Mouse (Mus musculus) granulocyte monocyte progenitor cell, adult 5-6 weeks (primary cell): ENCODE measurements around the gene Igf1r. TPM values are rescaled to one million over a fixed set of nuclear protein-coding genes. Genes with fewer than 3 reads are reported as not detected.

Experiments used
- ATAC-seq: replicated peaks from 2 replicates; pipeline ENCODE4 v1.8.0; 2016; ENCODE audit warnings: mild to moderate bottlenecking, moderate TSS enrichment, inconsistent platforms; ENCODE audit not compliant: poor library complexity, severe bottlenecking
- total RNA-seq, 2 experiments: library from RNA; stranded (forward) in 1 of 2; stranded (reverse) in 1 of 2; fragments of 200-712, 200-1000 nt in 1 of 2; fragments of >200 nt in 1 of 2; fragmentation: Nextera tagmentation in 1 of 2; gene quantifications; 2 replicates each; pipeline ENCODE4 v1.2.3; 2014 to 2017

The Igf1r gene
- total RNA-seq, 2 experiments from 2014 or later = 29.4 to 59.7 TPM

DNA sequence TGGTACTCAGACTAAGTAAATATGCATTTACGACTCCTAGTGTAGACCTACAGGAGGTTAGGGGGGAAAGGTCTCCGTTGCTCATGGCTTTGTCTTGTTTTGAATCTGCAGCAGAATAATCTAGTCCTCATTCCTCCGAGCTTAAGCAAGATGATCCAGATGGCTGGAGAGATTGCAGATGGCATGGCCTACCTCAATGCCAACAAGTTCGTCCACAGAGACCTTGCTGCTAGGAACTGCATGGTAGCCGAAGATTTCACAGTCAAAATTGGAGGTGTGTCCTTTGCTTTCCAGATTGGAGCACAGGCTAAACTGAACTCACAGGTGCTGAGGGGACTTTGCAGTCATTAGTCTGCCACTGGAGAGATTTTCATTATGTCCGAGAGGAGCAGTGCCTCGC, 259.3 kb downstream of the Igf1r start:
- no peak for ATAC-seq

- no peak for ATAC-seq
Measured at GRCm38 (mm10) chr7:68213842-68214241, 261.2 kb downstream of the Igf1r start.

DNA sequence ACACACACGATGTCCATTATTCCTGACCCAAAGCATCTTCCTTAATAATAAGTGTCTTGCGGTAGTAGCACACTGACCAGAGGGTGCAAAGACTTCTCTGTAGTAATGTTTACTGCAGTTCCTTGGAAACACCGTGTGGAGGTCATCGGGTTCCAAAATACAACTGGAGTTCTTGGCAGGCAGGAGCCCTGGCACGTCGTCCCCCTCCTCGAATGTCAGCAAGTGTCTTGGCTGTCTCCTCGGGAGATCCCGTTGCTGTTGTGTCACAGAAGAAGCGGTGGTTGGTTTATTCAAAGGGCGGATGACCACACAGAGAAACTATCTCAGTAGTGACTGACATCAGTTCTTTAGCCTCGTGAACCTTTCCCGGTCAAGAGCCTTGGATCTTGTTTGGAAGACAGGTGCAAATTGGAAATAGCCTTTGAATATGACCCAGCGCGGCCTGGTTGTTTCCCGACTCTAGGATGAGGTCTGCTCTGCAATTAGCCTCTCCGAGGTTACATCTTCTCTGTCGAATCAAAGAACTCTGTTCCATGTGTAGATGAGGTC, 263.0 kb downstream of the Igf1r start:
- ATAC-seq = no peak

DNA sequence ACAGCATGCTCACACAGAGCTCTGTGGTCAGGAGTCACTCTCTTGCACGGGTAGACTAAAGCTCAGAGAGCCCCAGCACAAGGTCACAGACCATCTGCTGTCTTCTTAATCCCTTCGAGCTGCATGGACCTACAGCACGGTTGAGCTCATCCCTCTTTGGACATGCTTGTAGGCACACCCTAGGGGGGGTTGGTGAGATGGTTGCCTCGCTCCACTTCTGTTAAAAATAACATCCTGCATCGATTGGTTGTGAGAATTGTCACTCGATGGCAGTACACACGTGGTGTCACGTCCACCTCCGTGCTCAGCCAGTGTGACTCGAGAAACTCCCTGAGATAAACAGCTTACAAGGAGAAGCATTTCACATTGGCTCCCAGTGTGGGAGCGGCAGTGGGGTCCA, 266.3 kb downstream of the Igf1r start:
- no peak for ATAC-seq

GRCm38 (mm10) chr7:68221677-68222230, 269.1 kb downstream of the Igf1r start:
- ATAC-seq = no peak

DNA sequence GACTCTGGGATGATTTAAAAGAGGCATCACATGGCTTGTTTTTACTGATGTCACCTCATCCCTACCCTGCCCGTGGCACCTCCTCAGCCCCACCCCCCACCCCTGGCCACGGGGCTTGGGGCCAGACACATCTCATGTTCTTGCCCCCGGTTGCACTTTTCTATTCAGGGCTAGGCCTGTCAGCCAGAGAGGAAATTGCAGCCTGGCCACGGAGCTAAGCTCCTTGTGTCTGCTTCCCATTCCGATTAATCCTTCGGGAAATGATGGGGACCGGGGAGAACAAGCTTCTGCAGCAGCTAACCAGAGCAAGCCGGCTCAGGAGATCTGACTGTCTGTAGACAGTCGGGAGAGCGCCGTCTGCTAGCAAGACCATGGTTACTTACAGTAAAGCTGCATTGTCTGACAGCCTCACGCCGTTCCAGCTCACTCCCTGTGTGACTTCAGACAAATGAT, 270.8 kb downstream of the Igf1r start:
- no peak for ATAC-seq

GRCm38 (mm10) chr7:68224006-68224405, 271.4 kb downstream of the Igf1r start:
- no peak for ATAC-seq

DNA sequence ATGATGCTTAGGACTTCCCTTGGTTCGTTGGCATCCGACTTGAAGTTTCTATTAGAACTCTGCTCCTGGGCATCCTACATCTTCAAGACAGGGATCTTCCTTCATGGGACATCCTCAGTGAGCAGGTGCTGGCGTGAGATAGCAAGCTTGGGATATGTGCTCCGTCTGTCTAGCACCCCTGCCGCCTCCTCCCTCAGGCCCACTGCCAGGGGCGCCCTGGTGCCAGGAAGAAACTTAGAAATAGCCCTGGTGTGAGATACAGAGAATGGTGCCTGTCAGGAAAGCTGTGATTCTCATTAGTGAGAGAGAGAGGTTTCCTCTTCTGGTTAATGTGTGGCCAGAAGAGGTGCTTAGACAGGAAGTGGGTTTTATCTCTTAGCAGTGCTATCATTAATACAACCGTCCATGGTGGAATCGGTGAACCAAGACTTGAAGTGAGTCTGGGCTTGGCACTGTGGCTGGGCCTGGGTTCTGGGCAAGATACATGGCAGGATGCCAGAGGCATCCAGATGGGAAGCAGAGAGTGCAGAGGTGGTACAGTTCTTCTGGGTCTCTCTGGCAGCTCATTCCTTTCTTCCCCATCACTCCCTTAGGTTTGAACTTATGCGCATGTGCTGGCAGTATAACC, 272.9 kb downstream of the Igf1r start:
- peak; percentile 26; the same call in 1 of the 2 replicates for ATAC-seq

GRCm38 (mm10) chr7:68227021-68227420, 274.4 kb downstream of the Igf1r start:
- peak; percentile 20; the same call in 1 of the 2 replicates for ATAC-seq

DNA sequence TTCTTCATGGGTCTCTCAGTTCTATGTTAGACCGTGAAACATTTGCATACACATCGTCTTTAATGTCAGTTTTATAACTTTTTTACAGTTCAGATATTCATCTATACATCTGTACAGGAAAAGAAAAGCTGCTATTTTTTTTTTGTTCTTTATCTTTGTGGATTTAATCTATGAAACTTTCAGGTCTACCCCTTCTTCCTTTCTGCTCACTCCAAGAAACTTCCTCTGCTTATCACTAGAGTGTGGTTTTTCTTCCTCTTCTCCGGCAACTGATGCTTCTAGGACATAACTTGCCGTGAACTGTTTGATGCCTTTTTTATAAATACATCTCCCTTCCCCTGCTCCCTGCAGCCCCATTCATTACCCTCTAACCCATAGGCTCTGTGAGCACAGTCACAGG, 275.0 kb downstream of the Igf1r start:
- no peak for ATAC-seq

- ATAC-seq = no peak
Measured at GRCm38 (mm10) chr7:68228491-68228890, 275.9 kb downstream of the Igf1r start.

DNA sequence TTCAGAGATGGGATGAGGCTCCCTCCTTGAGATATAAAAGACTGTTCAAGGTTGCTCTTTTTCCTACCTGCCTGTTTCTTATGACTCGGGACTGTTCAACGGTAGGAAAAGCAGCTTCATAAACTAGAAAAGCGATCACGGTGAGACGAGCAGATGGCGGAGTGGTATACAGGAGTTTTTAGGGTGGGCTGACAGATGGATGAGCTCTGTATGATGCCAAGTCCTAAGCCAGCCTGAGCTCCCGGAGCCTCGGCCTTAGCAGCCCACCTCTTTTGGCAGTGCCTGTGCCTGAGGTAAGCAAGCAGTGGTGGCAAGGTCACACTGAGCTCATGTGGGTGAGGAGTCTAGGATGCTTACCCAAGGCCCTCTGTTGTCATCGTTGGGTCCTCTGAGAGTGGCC, 278.2 kb downstream of the Igf1r start:
- no peak for ATAC-seq

- ATAC-seq = no peak
Measured at GRCm38 (mm10) chr7:68232521-68232920, 279.9 kb downstream of the Igf1r start.

DNA sequence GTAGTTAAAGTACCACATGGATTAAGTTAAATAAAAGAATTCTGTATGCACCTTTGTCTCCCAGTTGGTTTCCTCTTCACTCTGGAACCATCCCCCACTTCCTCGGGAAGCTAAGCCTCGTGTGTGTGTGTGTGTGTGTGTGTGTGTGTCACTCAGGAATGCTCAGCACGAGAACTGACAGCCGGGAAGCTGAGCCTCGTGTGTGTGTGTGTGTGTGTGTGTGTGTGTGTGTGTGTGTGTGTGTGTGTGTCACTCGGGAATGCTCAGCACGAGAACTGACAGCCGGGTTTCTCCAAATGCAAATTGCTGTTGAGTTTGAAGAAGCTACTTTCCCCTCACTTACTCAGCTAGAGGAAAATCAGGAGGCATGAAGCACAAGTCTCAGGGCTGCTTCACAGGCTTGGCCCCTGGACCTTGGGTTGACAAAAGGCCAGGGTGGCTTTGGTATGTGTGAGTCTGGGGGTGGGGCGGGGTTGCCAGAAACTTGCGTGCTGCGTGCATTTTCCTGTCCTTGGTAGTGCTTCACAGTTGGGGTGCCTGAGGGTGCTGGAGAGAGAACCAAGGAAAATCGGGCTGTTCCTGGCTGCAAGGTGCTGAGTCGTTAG, 281.1 kb downstream of the Igf1r start:
- ATAC-seq = no peak

DNA sequence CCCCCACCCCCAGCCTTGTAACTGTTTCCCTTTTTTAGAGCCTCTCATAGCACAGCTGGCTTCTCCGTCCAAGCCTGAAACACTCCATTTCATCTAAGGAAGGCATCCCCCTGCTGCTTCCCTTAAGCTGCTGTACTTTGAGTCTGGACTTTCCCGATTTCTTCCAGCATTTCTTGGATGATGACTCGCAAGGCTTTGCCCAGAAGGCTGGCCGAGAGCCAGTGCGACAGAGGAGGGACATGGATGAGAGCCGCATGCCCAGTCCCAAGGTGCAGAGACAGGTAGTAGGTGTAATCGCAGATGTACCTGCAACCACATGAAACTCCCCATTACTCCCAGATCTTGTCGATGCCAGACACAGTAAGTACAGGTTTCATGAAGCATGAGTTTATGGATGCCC, 284.2 kb downstream of the Igf1r start:
- peak; percentile 35; the same call in 1 of the 2 replicates for ATAC-seq

DNA sequence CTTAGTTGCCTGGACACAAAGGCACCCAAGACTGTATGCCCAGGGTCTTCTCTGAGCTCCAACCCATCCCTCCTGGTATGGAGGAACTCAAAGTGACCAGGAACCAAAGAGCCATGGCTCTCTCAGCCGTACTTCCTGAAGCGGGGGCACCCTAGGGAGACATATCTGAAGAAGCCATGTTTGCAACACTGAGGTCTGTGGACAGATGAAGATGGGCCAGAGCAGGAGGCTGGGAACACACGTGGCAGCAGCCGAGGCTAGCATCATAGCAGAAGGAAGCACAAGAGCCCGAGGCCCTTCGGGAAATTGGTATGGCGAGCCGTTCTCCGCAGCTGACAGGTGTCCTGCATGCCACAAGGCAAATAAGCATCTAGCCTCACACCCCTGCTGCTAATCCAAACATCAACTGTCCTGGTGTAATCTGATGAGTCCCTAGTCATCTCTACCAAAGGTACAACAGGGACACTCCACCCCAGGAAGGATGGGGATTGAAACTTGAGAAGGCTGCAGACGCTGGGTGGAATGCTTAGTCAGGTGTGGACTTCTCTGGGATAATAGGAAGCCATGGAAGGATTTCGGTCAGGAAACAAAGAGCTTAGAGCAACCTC, 286.7 kb downstream of the Igf1r start:
- ATAC-seq = no peak

- ATAC-seq = no peak
Measured at GRCm38 (mm10) chr7:68241205-68241604, 288.6 kb downstream of the Igf1r start.

- ATAC-seq = no peak
Measured at GRCm38 (mm10) chr7:68245681-68246080, 293.1 kb downstream of the Igf1r start.

GRCm38 (mm10) chr7:68246249-68246648, 293.6 kb downstream of the Igf1r start:
- no peak for ATAC-seq

DNA sequence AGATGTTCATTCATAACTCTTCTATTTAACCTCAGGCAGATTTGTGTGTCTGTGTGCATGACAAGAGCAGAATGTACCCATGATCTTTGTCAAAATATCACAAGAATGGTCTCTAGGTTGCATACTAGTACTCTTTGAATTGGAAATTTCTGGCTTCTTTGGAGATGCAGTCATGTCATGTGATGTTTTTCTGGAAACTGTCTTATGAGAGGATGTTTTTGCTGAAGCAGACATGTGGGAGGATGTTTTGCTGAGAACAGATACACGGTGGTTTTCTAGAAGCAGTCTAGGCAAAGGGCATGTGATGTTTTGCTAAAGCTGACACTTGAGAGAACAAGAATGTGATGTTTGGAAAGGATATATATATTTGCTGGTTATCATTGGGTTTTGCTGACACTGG, 297.8 kb downstream of the Igf1r start:
- ATAC-seq = no peak

GRCm38 (mm10) chr7:68250902-68251301, 298.3 kb downstream of the Igf1r start:
- no peak for ATAC-seq
